Mouse (Mus musculus) stomach, embryonic 15.5 days (tissue): ENCODE measurements at regions not wholly inside any gene's neighbourhood (a gene's known extent, or its start where the extent isn't known, plus 50 kb on each side); places are given as distances from the start of the nearest gene placed in this dataset.
A peak's percentile ranks its signal among the peaks of the same experiment; 100 is the strongest.

Experiments
- ATAC-seq: fragments of 200-750 bp; cut with Nextera tagmentation; 2 replicates; pipeline ENCODE4 v1.8.0; 2017; ENCODE audit warnings: low read depth, moderate number of reproducible peaks, moderate TSS enrichment; ENCODE audit not compliant: insufficient read depth, low FRiP score
- H3K27ac ChIP-seq: fragments of 300-500 bp; sonication (generic); 2 replicates; pipeline ENCODE4 v1.5.1; 2015; ENCODE audit warnings: mild to moderate bottlenecking, inconsistent platforms
- H3K27me3 ChIP-seq: fragments of 300-500 bp; sonication (generic); replicated peaks from 2 replicates; pipeline ENCODE4 v1.6.1; 2015; ENCODE audit warnings: inconsistent platforms
- H3K36me3 ChIP-seq: fragments of 300-500 bp; sonication (generic); 2 replicates; pipeline ENCODE4 v1.6.1; 2015; ENCODE audit warnings: inconsistent platforms
- H3K4me1 ChIP-seq: fragments of 300-500 bp; sonication (generic); 2 replicates; pipeline ENCODE4 v1.6.1; 2015; ENCODE audit warnings: inconsistent platforms
- H3K4me2 ChIP-seq: fragments of 300-500 bp; sonication (generic); 2 replicates; pipeline ENCODE4 v1.6.1; 2015; ENCODE audit warnings: mild to moderate bottlenecking, inconsistent platforms
- H3K4me3 ChIP-seq: fragments of 300-500 bp; sonication (generic); replicated peaks from 2 replicates; pipeline ENCODE4 v1.5.1; 2015; ENCODE audit warnings: inconsistent platforms
- H3K9ac ChIP-seq: fragments of 300-500 bp; sonication (generic); 2 replicates; pipeline ENCODE4 v1.6.1; 2015; ENCODE audit warnings: inconsistent platforms
- H3K9me3 ChIP-seq: fragments of 300-500 bp; sonication (generic); 2 replicates; pipeline ENCODE4 v1.6.1; 2016; ENCODE audit warnings: inconsistent platforms
- WGBS: fragments of 180-500 bp; shearing (Covaris S2); methylation state at CpG from one replicate; pipeline ENCODE4 v1.1.7; 2015; 5-methylcytosine and 5-hydroxymethylcytosine counted together

GRCm38 (mm10) chr2:57847707-57848106 lies 150.0 kb upstream of the Galnt5 start:
- H3K4me2 ChIP-seq, result no peak overlapping the region
- H3K36me3 ChIP-seq, result no peaks in the 10 kb centered on the region
- no peaks in the 10 kb centered on the region for H3K9me3 ChIP-seq
- no peaks in the 10 kb centered on the region for H3K27me3 ChIP-seq
- no peak overlapping the region for H3K27ac ChIP-seq
- H3K4me3 ChIP-seq, result no peak overlapping the region
- no peaks in the 10 kb centered on the region for H3K4me1 ChIP-seq
- 52% methylated on average over 4 of the region's 4 CpGs for WGBS
- no peak overlapping the region for H3K9ac ChIP-seq
- no peak for ATAC-seq

GRCm38 (mm10) chr2:57849338-57850057 lies 148.2 kb upstream of the Galnt5 start:
- 67% methylated on average over 4 of the region's 4 CpGs for WGBS

GRCm38 (mm10) chr2:57850058-57850400 lies 147.7 kb upstream of the Galnt5 start:
- Histone ChIP-seq H3K27ac (no peak overlapping the region), H3K4me3 (no peak overlapping the region), H3K9ac (no peak overlapping the region), H3K4me1 (no peaks in the 10 kb centered on the region), H3K36me3 (no peaks in the 10 kb centered on the region), H3K4me2 (no peak overlapping the region), H3K9me3 (no peaks in the 10 kb centered on the region), H3K27me3 (no peaks in the 10 kb centered on the region)
- no peak for ATAC-seq
- 90% methylated on average over 5 of the region's 5 CpGs for WGBS

More at GRCm38 (mm10) chr2:57849338-57850057, 148.2 kb upstream of the Galnt5 start:
- Histone ChIP-seq H3K27ac (no peak overlapping the region), H3K27me3 (no peaks in the 10 kb centered on the region), H3K4me3 (no peak overlapping the region), H3K4me1 (no peaks in the 10 kb centered on the region), H3K9me3 (no peaks in the 10 kb centered on the region), H3K36me3 (no peaks in the 10 kb centered on the region), H3K9ac (no peak overlapping the region), H3K4me2 (no peak overlapping the region)
- ATAC-seq, result no peak

- no peaks in the 10 kb centered on the region for H3K27me3 ChIP-seq
- no peaks in the 10 kb centered on the region for H3K9me3 ChIP-seq
- no peak overlapping the region for H3K4me2 ChIP-seq
- no peak overlapping the region for H3K27ac ChIP-seq
- WGBS, result 54% methylated on average over 14 of the region's 14 CpGs
- no peak overlapping the region for H3K4me3 ChIP-seq
- H3K9ac ChIP-seq, result no peak overlapping the region
- H3K4me1 ChIP-seq, result no peaks in the 10 kb centered on the region
- ATAC-seq, result no peak
- no peaks in the 10 kb centered on the region for H3K36me3 ChIP-seq
Measured at GRCm38 (mm10) chr2:57856524-57857107, 141.1 kb upstream of the Galnt5 start.

GRCm38 (mm10) chr2:57865289-57865688 lies 132.4 kb upstream of the Galnt5 start:
- 63% methylated on average over 1 of the region's 1 CpGs for WGBS
- Histone ChIP-seq H3K27me3 (no peaks in the 10 kb centered on the region), H3K9me3 (no peaks in the 10 kb centered on the region), H3K4me2 (no peak overlapping the region), H3K36me3 (no peaks in the 10 kb centered on the region), H3K9ac (no peak overlapping the region), H3K4me3 (no peak overlapping the region), H3K27ac (no peak overlapping the region), H3K4me1 (no peaks in the 10 kb centered on the region)
- no peak for ATAC-seq

- Histone ChIP-seq H3K27me3 (no peaks in the 10 kb centered on the region), H3K9ac (no peak overlapping the region), H3K27ac (no peak overlapping the region), H3K4me1 (no peaks in the 10 kb centered on the region), H3K4me3 (no peak overlapping the region), H3K9me3 (no peaks in the 10 kb centered on the region), H3K36me3 (no peaks in the 10 kb centered on the region), H3K4me2 (no peak overlapping the region)
- no peak for ATAC-seq
- 75% methylated on average over 2 of the region's 2 CpGs for WGBS
Measured at GRCm38 (mm10) chr2:57868046-57868445, 129.6 kb upstream of the Galnt5 start.

- peak overlapping the region; percentile 26; the same call in 1 of the 2 replicates for H3K27ac ChIP-seq
Measured at GRCm38 (mm10) chr2:57900168-57900567, 97.5 kb upstream of the Galnt5 start.

GRCm38 (mm10) chr2:57900580-57901247 lies 97.0 kb upstream of the Galnt5 start:
- H3K36me3 ChIP-seq, result no peaks in the 10 kb centered on the region
- H3K9ac ChIP-seq, result no peak overlapping the region
- peak overlapping the region; percentile 31; the same call in 1 of the 2 replicates for H3K27ac ChIP-seq
- no peaks in the 10 kb centered on the region for H3K9me3 ChIP-seq
- H3K4me2 ChIP-seq, result peak overlapping the region; percentile 1; the same call in 1 of the 2 replicates
- WGBS, result 35% methylated on average over 9 of the region's 9 CpGs
- H3K4me1 ChIP-seq, result 0 out of 2 replicates have a peak, but pooled peaks cover 3% of the 10 kb centered on the region
- peak; percentile 50; the same call in 1 of the 2 replicates for ATAC-seq
- no peaks in the 10 kb centered on the region for H3K27me3 ChIP-seq
- no peak overlapping the region for H3K4me3 ChIP-seq

More at GRCm38 (mm10) chr2:57900168-57900567, 97.5 kb upstream of the Galnt5 start:
- 72% methylated on average over 7 of the region's 7 CpGs for WGBS
- no peak overlapping the region for H3K9ac ChIP-seq
- H3K36me3 ChIP-seq, result no peaks in the 10 kb centered on the region
- peak overlapping the region; percentile 1; the same call in 1 of the 2 replicates for H3K4me2 ChIP-seq
- no peak for ATAC-seq
- 0 out of 2 replicates have a peak, but pooled peaks cover 3% of the 10 kb centered on the region for H3K4me1 ChIP-seq
- no peaks in the 10 kb centered on the region for H3K27me3 ChIP-seq
- no peak overlapping the region for H3K4me3 ChIP-seq
- H3K9me3 ChIP-seq, result no peaks in the 10 kb centered on the region

GRCm38 (mm10) chr2:57905184-57905583 lies 92.5 kb upstream of the Galnt5 start:
- Histone ChIP-seq H3K9ac (no peak overlapping the region), H3K36me3 (no peaks in the 10 kb centered on the region), H3K4me3 (no peak overlapping the region), H3K4me1 (0 out of 2 replicates have a peak, but pooled peaks cover 1% of the 10 kb centered on the region), H3K27me3 (no peaks in the 10 kb centered on the region), H3K27ac (no peak overlapping the region), H3K9me3 (no peaks in the 10 kb centered on the region), H3K4me2 (no peak overlapping the region)
- no peak for ATAC-seq
- 91% methylated on average over 2 of the region's 2 CpGs for WGBS

GRCm38 (mm10) chr2:57906939-57907338 lies 90.7 kb upstream of the Galnt5 start:
- Histone ChIP-seq H3K4me2 (no peak overlapping the region), H3K27ac (no peak overlapping the region), H3K4me3 (no peak overlapping the region), H3K36me3 (no peaks in the 10 kb centered on the region), H3K27me3 (no peaks in the 10 kb centered on the region), H3K9ac (no peak overlapping the region), H3K9me3 (no peaks in the 10 kb centered on the region), H3K4me1 (no peaks in the 10 kb centered on the region)
- 83% methylated on average over 5 of the region's 5 CpGs for WGBS
- no peak for ATAC-seq

GRCm38 (mm10) chr2:57909706-57910105 lies 88.0 kb upstream of the Galnt5 start:
- Histone ChIP-seq H3K27me3 (no peaks in the 10 kb centered on the region), H3K9me3 (no peaks in the 10 kb centered on the region), H3K9ac (no peak overlapping the region), H3K36me3 (no peaks in the 10 kb centered on the region), H3K4me3 (no peak overlapping the region), H3K27ac (no peak overlapping the region), H3K4me2 (no peak overlapping the region), H3K4me1 (no peaks in the 10 kb centered on the region)
- 77% methylated on average over 4 of the region's 4 CpGs for WGBS
- ATAC-seq, result no peak

GRCm38 (mm10) chr2:57916375-57917023 lies 81.2 kb upstream of the Galnt5 start:
- H3K36me3 ChIP-seq, result no peaks in the 10 kb centered on the region
- H3K4me3 ChIP-seq, result no peak overlapping the region
- H3K4me1 ChIP-seq, result no peaks in the 10 kb centered on the region
- 80% methylated on average over 15 of the region's 15 CpGs for WGBS
- no peaks in the 10 kb centered on the region for H3K9me3 ChIP-seq
- no peak for ATAC-seq
- no peak overlapping the region for H3K27ac ChIP-seq
- H3K27me3 ChIP-seq, result no peaks in the 10 kb centered on the region
- no peak overlapping the region for H3K4me2 ChIP-seq
- no peak overlapping the region for H3K9ac ChIP-seq
